Mouse (Mus musculus) heart, embryonic 16.5 days (tissue): Measurements from ENCODE around the gene Map2k2. TPM values are rescaled to one million over a fixed set of nuclear protein-coding genes. Genes with fewer than 3 reads are reported as not detected.
"Not testable (repeated sequence)": the region's sequence is repeated elsewhere in the genome, so short reads cannot be mapped to it uniquely, and the experiment has no call there.

Experiments
- ATAC-seq: fragments of 200-750 bp; cut with Nextera tagmentation; replicated peaks from 2 replicates; pipeline ENCODE4 v1.8.0; 2017; ENCODE audit warnings: moderate number of reproducible peaks; ENCODE audit not compliant: insufficient read depth, low FRiP score; ENCODE audit errors: extremely low read depth
- H3K27ac ChIP-seq: fragments of 300-500 bp; sonication (generic); 2 replicates; pipeline ENCODE4 v1.5.1; 2014; ENCODE audit warnings: mild to moderate bottlenecking, low read length, control low read depth, moderate library complexity
- H3K27me3 ChIP-seq: fragments of 300-500 bp; sonication (generic); 2 replicates; pipeline ENCODE4 v1.6.1; 2014; ENCODE audit warnings: low read length, mixed read lengths; ENCODE audit not compliant: control insufficient read depth, insufficient read depth
- H3K36me3 ChIP-seq: fragments of 300-500 bp; sonication (generic); 2 replicates; pipeline ENCODE4 v1.6.1; 2014; ENCODE audit not compliant: control insufficient read depth, insufficient read depth
- H3K4me1 ChIP-seq: fragments of 300-500 bp; sonication (generic); 2 replicates; pipeline ENCODE4 v1.6.1; 2014; ENCODE audit warnings: low read length, mixed read lengths; ENCODE audit not compliant: control insufficient read depth, insufficient read depth
- H3K4me2 ChIP-seq: fragments of 300-500 bp; sonication (generic); 2 replicates; pipeline ENCODE4 v1.6.1; 2014; ENCODE audit warnings: low read depth, mild to moderate bottlenecking, control low read depth, low read length
- H3K4me3 ChIP-seq: fragments of 300-500 bp; sonication (generic); 2 replicates; pipeline ENCODE4 v1.5.1; 2014; ENCODE audit warnings: mild to moderate bottlenecking, control low read depth, low read length
- H3K9ac ChIP-seq: fragments of 300-500 bp; sonication (generic); 2 replicates; pipeline ENCODE4 v1.6.1; 2014; ENCODE audit warnings: low read length, control low read depth
- H3K9me3 ChIP-seq: fragments of 300-500 bp; sonication (generic); replicated peaks from 2 replicates; pipeline ENCODE4 v1.6.1; 2016; ENCODE audit warnings: low read length; ENCODE audit not compliant: control insufficient read depth
- WGBS: fragments of 180-500 bp; shearing (Covaris S2); extraction: QIAGEN DNeasy Blood & Tissue Kit; methylation state at CpG from one replicate; pipeline ENCODE4 v1.1.7; 2014; 5-methylcytosine and 5-hydroxymethylcytosine counted together
- polyA plus RNA-seq: library from polyadenylated mRNA; unstranded; fragments of >200 nt; fragmentation: Nextera tagmentation; extraction: Ambion mirVana; gene quantifications from 2 replicates; pipeline ENCODE4 v1.2.1, GENCODE M21; 2015

Map2k2 gene
- polyA plus RNA-seq, 1 experiment from 2014 or later: 143 TPM

DNA sequence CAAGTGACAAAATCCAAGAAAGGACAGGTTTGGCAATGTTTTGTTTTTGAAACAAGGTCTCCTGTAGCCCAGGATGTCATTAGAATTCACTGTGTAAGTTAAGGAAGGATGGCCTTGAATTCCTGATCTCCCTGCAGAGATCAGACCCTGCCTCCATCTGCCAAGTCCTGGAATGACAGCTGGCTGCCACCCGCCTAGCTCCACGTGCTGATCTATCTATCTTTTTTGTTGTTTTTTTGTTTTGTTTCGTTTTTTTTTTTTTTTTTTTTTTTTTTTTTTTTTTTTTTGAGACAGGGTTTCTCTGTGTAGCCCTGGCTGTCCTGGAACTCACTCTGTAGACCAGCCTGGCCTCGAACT, 69.6 kb downstream of the Map2k2 start:
- H3K4me2 ChIP-seq: peak overlapping the region; percentile 65
- WGBS: 6% methylated on average over 4 of the region's 4 CpGs
- H3K9me3 ChIP-seq, H3K27me3 ChIP-seq, ATAC-seq, H3K9ac ChIP-seq: not testable (repeated sequence)
- peak overlapping the region; percentile 39 for H3K4me3 ChIP-seq
- H3K27ac ChIP-seq: peak overlapping the region; percentile 90
- peaks cover 33% of the 10 kb centered on the region for H3K4me1 ChIP-seq
- H3K36me3 ChIP-seq: peaks cover 28% of the 10 kb centered on the region

DNA sequence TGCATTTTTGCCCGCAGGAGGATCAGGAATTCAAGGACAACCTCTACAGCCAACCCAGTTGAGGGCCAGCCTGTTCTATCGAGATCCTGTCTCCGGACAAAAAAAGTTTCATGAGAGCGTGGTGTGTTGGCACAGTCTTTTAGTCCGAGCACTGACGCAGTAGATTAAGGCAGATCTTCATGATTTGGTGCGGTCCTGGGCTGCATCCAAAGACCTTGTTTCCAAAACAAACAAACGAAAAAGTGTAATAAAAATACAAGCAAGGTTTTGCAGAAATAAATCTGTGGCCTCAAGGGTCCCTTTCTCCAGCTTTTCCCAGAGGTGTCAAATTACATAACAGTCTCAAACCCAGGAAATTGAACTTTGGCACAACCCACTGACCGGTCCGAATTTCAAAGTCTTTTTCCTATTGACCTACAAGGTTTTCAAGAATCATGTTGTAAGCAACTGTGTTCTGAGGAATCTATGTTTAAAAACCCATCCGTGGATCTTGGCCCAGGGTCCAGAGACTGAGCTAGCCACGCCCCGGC, 70.3 kb downstream of the Map2k2 start:
- ATAC-seq: peak; percentile 15

DNA sequence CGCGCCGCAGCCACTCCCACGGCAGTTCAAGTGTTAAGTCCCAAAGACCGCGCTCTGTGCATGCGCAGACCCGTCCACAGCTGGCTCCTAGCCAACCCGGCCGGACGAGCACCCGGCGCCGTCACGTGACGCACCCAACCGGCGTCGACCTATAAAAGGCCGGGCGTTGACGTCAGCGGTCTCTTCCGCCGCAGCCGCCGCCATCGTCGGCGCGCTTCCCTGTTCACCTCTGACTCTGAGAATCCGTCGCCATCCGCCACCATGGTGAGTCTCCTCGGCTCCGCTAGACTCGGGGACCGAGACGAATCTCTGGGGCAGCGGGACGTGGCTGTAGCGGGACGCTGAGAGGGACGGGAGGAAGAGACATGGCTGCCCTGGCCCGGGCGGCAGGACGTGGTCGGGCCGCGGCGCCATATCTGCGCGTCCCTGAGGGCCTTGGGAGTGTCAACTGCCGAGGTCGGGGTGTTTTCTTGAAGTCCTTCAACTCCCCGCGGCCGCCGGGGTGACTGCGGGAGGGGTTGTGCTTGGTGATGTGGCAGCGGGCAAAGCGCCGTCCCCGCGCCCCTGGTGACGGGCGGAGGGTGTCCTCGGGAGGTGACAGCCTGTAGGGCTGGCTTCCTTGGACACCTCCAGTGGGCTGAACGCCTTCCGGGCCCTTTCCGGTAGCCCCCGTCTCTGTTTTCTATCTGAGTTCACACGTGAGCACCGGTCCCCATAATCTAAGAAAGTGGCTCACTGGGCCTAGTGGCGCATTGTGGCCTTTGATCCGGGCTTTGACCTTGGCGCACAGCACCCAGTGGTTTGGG, 71.0 kb downstream of the Map2k2 start, which contains the start of gene Eef2:
Gene Eef2 (plus strand): TSS at position 166 of the 806 bp plus-strand sequence.
- Histone ChIP-seq H3K36me3 (peaks cover 41% of the 10 kb centered on the region), H3K9ac (peak within 1 kb of the TSS; percentile 97), H3K4me3 (peak within 1 kb of the TSS; percentile 87), H3K4me1 (peaks cover 33% of the 10 kb centered on the region), H3K4me2 (peak within 1 kb of the TSS; percentile 97), H3K9me3 (no peaks in the 10 kb centered on the region), H3K27me3 (no peaks in the 10 kb centered on the region), H3K27ac (peak within 1 kb of the TSS; percentile 90)
- WGBS: under 1% methylated on average over 77 of the region's 77 CpGs
- ATAC-seq: peak; percentile 84

More for the DNA sequence above, 70.3 kb downstream of the Map2k2 start:
- H3K4me2 ChIP-seq: peak overlapping the region; percentile 50
- peaks cover 33% of the 10 kb centered on the region for H3K4me1 ChIP-seq
- peaks cover 34% of the 10 kb centered on the region for H3K36me3 ChIP-seq
- WGBS: 4% methylated on average over 13 of the region's 13 CpGs
- H3K27ac ChIP-seq: peak overlapping the region; percentile 90
- H3K4me3 ChIP-seq: peak overlapping the region; percentile 87
- H3K9me3 ChIP-seq: no peaks in the 10 kb centered on the region
- H3K9ac ChIP-seq: peak overlapping the region; percentile 55
- H3K27me3 ChIP-seq: no peaks in the 10 kb centered on the region

DNA sequence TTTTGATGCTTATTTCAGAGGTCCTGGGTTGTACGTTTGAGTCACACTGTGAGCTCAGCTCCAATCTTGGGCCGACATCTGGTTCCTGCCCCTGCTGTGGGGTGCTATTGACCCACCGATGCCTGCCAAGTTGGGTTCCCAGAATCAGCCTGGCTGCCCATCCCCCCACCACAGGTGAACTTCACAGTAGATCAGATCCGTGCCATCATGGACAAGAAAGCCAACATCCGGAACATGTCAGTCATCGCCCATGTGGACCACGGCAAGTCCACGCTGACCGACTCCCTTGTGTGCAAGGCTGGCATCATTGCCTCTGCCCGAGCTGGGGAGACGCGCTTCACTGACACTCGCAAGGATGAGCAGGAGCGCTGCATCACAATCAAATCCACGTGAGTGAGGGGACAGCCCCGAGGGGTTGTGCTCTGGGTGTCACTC, 71.8 kb downstream of the Map2k2 start:
- Histone ChIP-seq H3K9me3 (no peaks in the 10 kb centered on the region), H3K27me3 (no peaks in the 10 kb centered on the region), H3K27ac (peak overlapping the region; percentile 90), H3K36me3 (peaks cover 47% of the 10 kb centered on the region), H3K9ac (peak overlapping the region; percentile 97), H3K4me3 (peak overlapping the region; percentile 87), H3K4me1 (peaks cover 37% of the 10 kb centered on the region), H3K4me2 (peak overlapping the region; percentile 97)
- 7% methylated on average over 16 of the region's 16 CpGs for WGBS
- ATAC-seq: no peak

DNA sequence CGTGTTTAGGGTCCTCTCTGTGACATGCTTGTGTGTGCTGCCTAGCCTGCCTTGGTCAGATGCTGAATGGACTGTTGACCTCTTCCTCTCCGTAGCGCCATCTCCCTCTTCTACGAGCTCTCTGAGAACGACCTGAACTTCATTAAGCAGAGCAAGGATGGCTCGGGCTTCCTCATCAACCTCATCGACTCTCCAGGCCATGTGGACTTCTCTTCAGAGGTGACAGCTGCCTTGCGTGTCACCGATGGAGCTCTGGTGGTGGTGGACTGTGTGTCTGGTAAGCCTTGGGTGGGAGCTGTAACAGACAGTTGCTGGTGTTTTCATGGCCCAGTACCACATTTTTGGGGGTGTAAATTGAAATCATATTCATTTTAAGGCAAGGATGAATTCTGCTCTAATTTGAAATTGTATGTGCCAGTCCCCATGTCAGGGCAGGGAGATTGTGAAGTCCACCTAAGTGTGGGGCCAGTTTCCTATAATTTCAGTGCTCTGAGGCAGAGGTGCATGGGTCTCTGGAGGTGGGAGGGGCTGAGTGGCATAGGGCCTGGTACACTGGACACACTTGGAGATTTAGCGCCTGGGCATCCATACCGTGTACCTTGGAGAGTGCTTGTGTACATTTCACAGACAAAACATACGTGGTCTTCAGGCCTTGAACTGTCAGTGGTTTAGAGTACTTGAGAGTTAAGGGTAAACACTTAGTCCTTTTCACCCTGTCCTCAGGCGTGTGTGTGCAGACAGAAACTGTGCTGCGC, 72.4 kb downstream of the Map2k2 start:
- peak overlapping the region; percentile 87 for H3K4me3 ChIP-seq
- H3K27ac ChIP-seq: no peak overlapping the region
- H3K9me3 ChIP-seq: no peaks in the 10 kb centered on the region
- no peak for ATAC-seq
- 49% methylated on average over 14 of the region's 14 CpGs for WGBS
- peaks cover 48% of the 10 kb centered on the region for H3K36me3 ChIP-seq
- H3K27me3 ChIP-seq: no peaks in the 10 kb centered on the region
- peak overlapping the region; percentile 97 for H3K4me2 ChIP-seq
- peak overlapping the region; percentile 97 for H3K9ac ChIP-seq
- H3K4me1 ChIP-seq: peaks cover 35% of the 10 kb centered on the region

DNA sequence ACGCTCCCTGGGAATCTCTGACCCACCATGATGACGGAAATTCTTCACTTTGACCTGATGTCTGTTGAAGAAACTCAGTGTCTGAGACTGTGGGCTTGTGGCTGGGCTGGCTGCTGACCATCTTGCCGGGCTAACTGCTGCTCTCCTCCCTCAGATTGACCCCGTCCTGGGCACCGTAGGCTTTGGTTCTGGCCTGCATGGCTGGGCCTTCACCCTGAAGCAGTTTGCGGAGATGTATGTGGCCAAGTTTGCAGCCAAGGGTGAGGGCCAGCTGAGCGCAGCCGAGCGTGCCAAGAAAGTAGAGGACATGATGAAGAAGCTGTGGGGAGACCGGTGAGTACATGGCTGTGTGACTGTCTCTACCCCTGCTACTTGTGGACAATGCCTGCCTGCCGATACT, 73.2 kb downstream of the Map2k2 start:
- WGBS: 87% methylated on average over 11 of the region's 11 CpGs
- peaks cover 48% of the 10 kb centered on the region for H3K36me3 ChIP-seq
- no peak overlapping the region for H3K4me2 ChIP-seq
- H3K9ac ChIP-seq: no peak overlapping the region
- H3K27ac ChIP-seq: no peak overlapping the region
- ATAC-seq: no peak
- H3K27me3 ChIP-seq: no peaks in the 10 kb centered on the region
- H3K4me1 ChIP-seq: peaks cover 35% of the 10 kb centered on the region
- H3K9me3 ChIP-seq: no peaks in the 10 kb centered on the region
- no peak overlapping the region for H3K4me3 ChIP-seq

DNA sequence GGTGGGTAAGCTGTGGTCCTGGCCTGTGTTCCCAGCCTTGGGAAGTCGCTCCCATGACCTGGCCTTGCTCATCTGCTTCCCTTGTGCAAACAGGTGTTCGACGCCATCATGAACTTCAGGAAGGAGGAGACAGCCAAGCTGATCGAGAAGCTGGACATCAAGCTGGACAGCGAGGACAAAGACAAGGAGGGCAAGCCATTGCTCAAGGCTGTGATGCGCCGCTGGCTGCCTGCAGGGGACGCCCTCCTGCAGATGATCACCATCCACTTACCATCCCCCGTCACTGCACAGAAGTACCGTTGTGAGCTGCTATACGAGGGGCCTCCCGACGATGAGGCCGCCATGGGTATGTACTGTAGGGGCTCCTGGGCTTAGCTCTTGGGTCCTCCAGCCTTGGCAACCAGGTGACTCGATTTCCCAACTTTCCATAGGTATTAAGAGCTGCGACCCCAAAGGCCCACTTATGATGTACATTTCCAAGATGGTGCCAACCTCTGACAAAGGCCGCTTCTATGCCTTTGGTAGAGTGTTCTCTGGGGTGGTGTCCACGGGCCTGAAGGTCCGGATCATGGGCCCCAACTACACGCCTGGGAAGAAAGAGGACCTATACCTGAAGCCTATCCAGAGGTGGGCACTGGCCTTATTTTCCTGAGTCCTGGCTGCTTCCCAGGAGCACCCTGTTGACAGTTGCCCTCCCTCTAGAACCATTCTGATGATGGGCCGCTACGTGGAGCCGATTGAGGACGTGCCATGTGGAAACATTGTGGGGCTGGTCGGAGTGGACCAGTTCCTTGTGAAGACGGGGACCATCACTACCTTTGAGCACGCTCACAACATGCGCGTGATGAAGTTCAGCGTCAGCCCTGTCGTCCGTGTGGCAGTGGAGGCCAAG, 74.0 kb downstream of the Map2k2 start:
- H3K27me3 ChIP-seq: no peaks in the 10 kb centered on the region
- WGBS: 90% methylated on average over 32 of the region's 32 CpGs
- peaks cover 33% of the 10 kb centered on the region for H3K4me1 ChIP-seq
- no peak for ATAC-seq
- H3K9me3 ChIP-seq: no peaks in the 10 kb centered on the region
- no peak overlapping the region for H3K9ac ChIP-seq
- no peak overlapping the region for H3K27ac ChIP-seq
- no peak overlapping the region for H3K4me3 ChIP-seq
- no peak overlapping the region for H3K4me2 ChIP-seq
- peaks cover 48% of the 10 kb centered on the region for H3K36me3 ChIP-seq

DNA sequence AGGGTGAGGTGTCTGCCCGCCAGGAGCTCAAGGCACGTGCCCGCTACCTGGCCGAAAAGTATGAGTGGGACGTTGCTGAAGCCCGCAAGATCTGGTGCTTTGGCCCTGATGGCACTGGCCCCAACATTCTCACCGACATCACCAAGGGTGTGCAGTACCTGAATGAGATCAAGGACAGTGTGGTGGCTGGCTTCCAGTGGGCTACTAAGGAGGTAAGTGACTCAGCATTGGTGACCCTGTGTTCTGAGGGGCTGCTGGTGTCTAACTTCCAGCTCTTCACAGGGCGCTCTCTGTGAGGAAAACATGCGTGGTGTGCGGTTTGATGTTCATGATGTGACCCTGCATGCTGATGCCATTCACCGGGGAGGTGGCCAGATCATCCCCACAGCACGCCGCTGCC, 75.2 kb downstream of the Map2k2 start:
- H3K4me2 ChIP-seq: no peak overlapping the region

More for the DNA sequence above, 75.2 kb downstream of the Map2k2 start:
- Histone ChIP-seq H3K27me3 (no peaks in the 10 kb centered on the region), H3K9me3 (no peaks in the 10 kb centered on the region), H3K4me1 (peaks cover 32% of the 10 kb centered on the region), H3K9ac (no peak overlapping the region), H3K27ac (no peak overlapping the region), H3K4me3 (no peak overlapping the region), H3K36me3 (peaks cover 53% of the 10 kb centered on the region)
- no peak for ATAC-seq
- 88% methylated on average over 13 of the region's 13 CpGs for WGBS
